Mouse (Mus musculus): Measurements from ENCODE around the gene Myl4. TPM values are rescaled to one million over a fixed set of nuclear protein-coding genes. Genes with fewer than 3 reads are reported as not detected.

Gene Myl4
- polyA plus RNA-seq, 1 experiment from 2014 or later = 9.4 TPM

DNA sequence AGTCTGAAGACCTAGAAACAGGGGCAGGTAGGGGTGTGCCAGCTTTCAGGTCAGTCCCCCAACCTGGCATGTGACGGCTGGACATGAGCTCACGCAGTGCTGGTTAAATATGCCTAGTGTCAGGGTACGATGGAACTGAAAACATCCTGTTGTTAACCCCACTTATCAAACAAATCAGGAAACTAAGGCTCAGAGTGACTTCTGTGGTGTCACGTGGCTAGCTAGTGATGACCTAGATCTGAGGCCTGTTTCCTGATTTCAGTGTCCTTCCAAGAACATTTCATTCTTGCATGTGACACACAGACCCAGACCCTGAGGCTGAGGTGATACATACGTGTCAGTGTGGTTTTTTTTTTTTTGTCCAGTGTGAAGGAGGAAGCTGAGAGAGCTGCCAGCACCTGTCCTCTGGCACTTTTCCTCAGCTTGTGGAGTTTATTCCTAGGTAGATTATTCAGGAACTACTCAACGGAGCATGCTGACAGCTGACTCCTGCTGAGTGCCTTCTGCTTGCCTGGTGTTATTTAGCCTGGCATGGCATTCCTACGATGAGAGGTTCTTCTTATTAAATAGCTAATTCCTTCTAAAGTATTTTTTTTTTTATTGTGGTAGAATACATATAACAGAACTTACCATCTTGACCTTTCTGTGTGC is 79.8 kb downstream of the Myl4 start:
- DNase-seq (ENCODE audit: low spot score) = no peak

DNA sequence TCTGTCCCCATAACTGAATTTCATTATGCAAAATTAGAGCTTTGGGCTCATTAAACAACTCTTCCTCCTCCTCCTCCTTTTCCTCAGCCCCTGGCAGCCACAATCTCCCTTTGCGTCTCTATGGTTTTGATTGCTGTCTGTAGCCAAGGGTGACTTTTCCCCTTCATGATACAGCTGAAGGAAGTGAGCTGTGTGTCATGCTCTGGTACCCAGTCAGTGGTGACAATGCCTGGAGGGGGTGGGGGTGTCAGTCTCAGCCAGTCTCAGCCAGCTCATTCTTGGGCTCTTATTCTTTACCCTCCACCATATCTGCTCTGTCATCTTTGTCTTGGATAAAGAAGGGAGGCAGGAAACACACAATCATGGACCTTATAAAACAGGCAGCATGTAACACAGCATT is 80.8 kb downstream of the Myl4 start:
- DNase-seq (ENCODE audit: low spot score) = no peak

DNA sequence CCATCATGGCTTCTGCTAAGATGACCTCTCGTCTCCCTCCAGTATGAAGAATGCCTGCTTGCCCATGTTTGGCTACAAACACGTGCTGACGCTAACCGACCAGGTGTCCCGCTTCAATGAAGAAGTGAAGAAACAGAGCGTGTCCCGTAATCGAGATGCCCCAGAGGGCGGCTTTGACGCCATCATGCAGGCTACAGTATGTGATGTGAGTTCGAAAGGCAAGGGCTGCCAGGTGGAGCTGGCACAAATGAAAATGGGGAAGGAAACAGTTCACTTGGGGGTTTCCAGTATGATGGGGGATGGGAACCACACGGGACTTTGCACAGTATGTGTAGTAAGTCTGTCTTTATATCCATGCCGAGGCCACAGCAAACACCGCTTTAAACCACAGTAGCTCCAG is 86.5 kb downstream of the Myl4 start:
- no peak for DNase-seq (ENCODE audit: low spot score)

DNA sequence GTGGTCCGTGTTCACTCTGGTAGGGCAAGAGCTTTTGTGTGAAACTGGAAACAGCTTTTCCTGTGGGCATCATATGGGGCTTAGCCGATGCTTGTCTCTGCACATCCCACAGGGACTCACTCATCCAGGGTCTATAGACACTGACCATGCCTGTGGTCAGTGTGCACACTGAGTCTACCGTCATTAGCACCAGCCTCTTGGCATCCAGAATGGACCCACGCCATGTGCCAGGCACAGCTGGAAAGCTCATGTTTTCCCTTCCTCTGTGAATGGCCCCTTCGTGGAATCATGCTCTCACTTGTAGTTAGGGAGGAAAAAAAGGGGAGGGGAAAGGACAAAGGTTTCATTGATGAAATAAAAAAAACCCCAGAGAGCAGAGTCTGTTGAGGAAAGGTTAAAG is 87.5 kb downstream of the Myl4 start:
- DNase-seq (ENCODE audit: low spot score) = no peak

DNA sequence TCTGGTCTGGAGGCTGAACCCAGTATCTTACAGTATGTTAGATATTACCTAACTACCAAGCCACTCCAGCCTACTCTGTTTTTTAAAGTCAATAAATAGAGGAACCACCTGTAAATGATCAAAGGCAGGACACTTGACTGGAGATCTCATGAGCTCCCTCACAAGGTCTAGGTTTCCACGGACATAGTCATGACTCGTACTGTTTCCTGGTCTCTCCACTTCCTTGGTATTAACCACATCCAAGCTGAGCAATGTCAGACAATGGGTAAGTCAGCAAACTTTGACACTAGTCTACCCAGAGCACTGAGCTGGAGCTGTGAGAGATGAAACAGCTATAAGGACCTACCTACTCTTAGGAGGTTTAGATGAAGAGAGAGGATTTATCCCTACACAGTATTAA is 88.4 kb downstream of the Myl4 start:
- DNase-seq (ENCODE audit: low spot score) = no peak

DNA sequence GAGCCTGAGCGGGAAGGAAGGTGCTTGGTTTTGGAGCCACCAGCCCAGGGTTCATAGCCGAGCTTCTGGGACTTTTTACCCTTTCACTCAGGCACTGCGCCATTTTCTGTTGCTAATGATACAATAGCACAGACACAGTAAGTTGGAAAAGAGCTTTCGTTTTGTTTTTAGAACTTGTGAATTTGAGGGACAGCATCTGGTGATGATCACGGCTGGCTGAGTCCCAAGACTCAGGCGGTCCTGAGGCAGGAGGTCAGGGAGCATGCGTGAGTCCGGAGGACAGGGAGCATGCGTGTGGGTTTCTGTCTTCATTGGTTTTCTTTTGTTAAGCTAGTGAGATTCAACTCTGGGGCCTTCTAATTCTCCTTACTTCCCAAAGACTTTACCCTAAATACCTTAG is 89.2 kb downstream of the Myl4 start:
- no peak for DNase-seq (ENCODE audit: low spot score)

DNA sequence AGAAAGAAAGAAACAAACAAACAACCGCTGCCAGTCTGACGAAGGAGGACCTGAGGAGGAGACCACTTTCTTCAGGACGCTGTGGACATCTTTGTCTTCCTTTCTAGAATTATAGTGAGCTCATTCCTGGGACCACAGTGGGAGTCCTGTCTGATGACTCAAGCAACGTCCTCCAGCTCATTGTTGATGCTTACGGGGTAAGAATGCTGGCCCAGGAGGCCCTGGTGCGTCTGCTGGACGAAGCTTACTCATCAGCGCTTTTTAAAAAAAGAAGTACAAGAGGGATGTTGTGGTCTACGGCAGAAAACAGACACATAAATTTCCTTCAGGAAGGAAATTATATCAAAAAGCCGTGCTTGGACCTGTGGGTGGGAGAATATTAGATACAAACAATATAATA is 90.4 kb downstream of the Myl4 start:
- no peak for DNase-seq (ENCODE audit: low spot score)

DNA sequence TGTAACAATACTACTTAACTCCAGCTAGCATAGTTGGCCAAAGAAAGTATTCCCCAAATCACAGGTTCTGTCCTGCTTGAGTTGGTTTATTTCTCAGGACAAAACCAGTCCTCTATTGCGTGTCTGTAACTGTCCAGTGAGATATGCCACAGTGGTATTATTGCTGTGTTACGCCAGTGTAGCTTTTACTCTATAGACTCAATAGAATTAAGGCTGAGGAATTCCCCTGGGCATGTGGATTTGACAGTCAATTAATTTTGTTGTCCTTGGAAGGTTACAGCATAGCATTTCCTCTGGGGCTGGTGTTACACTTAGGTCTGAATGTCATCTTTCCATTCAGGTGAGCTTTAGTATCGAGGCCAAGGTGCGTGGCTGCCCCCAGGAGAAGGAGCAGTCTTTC is 92.8 kb downstream of the Myl4 start:
- no peak for DNase-seq (ENCODE audit: low spot score)

Other genes starting within 250 kb of the Myl4 start
- 17.5 and 18.3 TPM in 2 replicates for gene Kansl1, start 81.8 kb upstream of the Myl4 start, polyA plus RNA-seq (2015; fragmentation: Nextera tagmentation; extraction: Ambion mirVana)
- gene Cdc27, start within 50 bp of the Myl4 start, polyA plus RNA-seq (2015; fragmentation: Nextera tagmentation; extraction: Ambion mirVana) = 30.0 and 33.7 TPM in 2 replicates
- 2.8 TPM in 2 replicates for gene Itgb3, start 57.3 kb downstream of the Myl4 start, polyA plus RNA-seq (2015; fragmentation: Nextera tagmentation; extraction: Ambion mirVana)
- gene Gm11639, start 135.0 kb downstream of the Myl4 start, polyA plus RNA-seq (2015; fragmentation: Nextera tagmentation; extraction: Ambion mirVana) = 0.03 TPM in 2 replicates